ENCODE assay signal across 16 mouse cellular contexts in genomic region chr9:96127972-96128371, GRCm38 (mm10). TPM values are rescaled to one million over a fixed set of nuclear protein-coding genes. Genes with fewer than 3 reads are reported as not detected.
A peak's percentile ranks its signal among the peaks of the same experiment; 100 is the strongest.
DNase-seq lines count a peak whose midpoint lies in the region; ATAC-seq and TF ChIP-seq lines count a peak whose summit lies in the region.
"Had no signal": no experiment of that assay in that cellular context is flagged by ENCODE, and none has a peak within 500 bp of the region (broad histone marks: within the 10 kb centered on the region; RNA-seq: fewer than 3 reads in every experiment).

No protein-coding gene starts in this region.

- H3K4me3 ChIP-seq in intestine, postnatal 0 days (ENCODE audit: low read depth, low read length): no peak overlapping the region
- H3K4me3 ChIP-seq in intestine, embryonic 15.5 days (replicated peaks): no peak overlapping the region
- no peak overlapping the region for H3K4me3 ChIP-seq in midbrain, postnatal 0 days (ENCODE audit: low read depth, low read length)
- H3K4me3 ChIP-seq in midbrain, embryonic 10.5 days: no peak overlapping the region
- H3K4me3 ChIP-seq: embryonic facial prominence, embryonic 10.5 days; heart, embryonic 15.5 days; liver, embryonic 15.5 days; stomach, embryonic 15.5 days had no signal

- no peaks in the 10 kb centered on the region for H3K9me3 ChIP-seq in intestine, postnatal 0 days (ENCODE audit: control insufficient read depth)
- no peaks in the 10 kb centered on the region for H3K9me3 ChIP-seq in intestine, embryonic 15.5 days
- H3K9me3 ChIP-seq in midbrain, postnatal 0 days (ENCODE audit: low read length): no peaks in the 10 kb centered on the region
- H3K9me3 ChIP-seq in midbrain, embryonic 10.5 days (replicated peaks): no peaks in the 10 kb centered on the region
- H3K9me3 ChIP-seq: embryonic facial prominence, embryonic 10.5 days; heart, embryonic 15.5 days; liver, embryonic 15.5 days; stomach, embryonic 15.5 days had no signal

- H3K27me3 ChIP-seq in intestine, postnatal 0 days (replicated peaks; ENCODE audit: control insufficient read depth, insufficient read depth, low read length): no peaks in the 10 kb centered on the region
- no peaks in the 10 kb centered on the region for H3K27me3 ChIP-seq in intestine, embryonic 15.5 days (replicated peaks)
- no peaks in the 10 kb centered on the region for H3K27me3 ChIP-seq in midbrain, postnatal 0 days (ENCODE audit: insufficient read depth, low read length)
- no peaks in the 10 kb centered on the region for H3K27me3 ChIP-seq in midbrain, embryonic 10.5 days (ENCODE audit: low read depth, poor library complexity, severe bottlenecking)
- H3K27me3 ChIP-seq: heart, embryonic 15.5 days; liver, embryonic 15.5 days; stomach, embryonic 15.5 days had no signal

- no peaks in the 10 kb centered on the region for H3K4me1 ChIP-seq in intestine, postnatal 0 days (replicated peaks; ENCODE audit: control insufficient read depth, insufficient read depth, low read length)
- no peaks in the 10 kb centered on the region for H3K4me1 ChIP-seq in intestine, embryonic 15.5 days (replicated peaks)
- H3K4me1 ChIP-seq in midbrain, postnatal 0 days (ENCODE audit: insufficient read depth, low read length): no peaks in the 10 kb centered on the region
- no peaks in the 10 kb centered on the region for H3K4me1 ChIP-seq in midbrain, embryonic 10.5 days
- H3K4me1 ChIP-seq: embryonic facial prominence, embryonic 10.5 days; heart, embryonic 15.5 days; liver, embryonic 15.5 days; stomach, embryonic 15.5 days had no signal

- peak; percentile 9 for DNase-seq in midbrain, postnatal 0 days (ENCODE audit: low spot score)
- DNase-seq in midbrain, embryonic 10.5 days (ENCODE audit: low spot score): no peak
- peak; percentile 7 for DNase-seq in brain, embryonic 14.5 days (ENCODE audit: low read depth)
- DNase-seq in cerebellum, adult 8-10 months: no peak
- no peak for DNase-seq in left cerebral cortex, postnatal 10 days (ENCODE audit: extremely low spot score in 1 of 2, low spot score in 2 of 2)
- DNase-seq: adrenal gland, postnatal 25 days; cerebellum, adult 11 months; right cerebral cortex, postnatal 4 days; thymus, postnatal 36 days had no signal

- 59% methylated on average over 5 of the region's 5 CpGs for WGBS in intestine, postnatal 0 days
- 68% methylated on average over 5 of the region's 5 CpGs for WGBS in intestine, embryonic 15.5 days
- 55% methylated on average over 5 of the region's 5 CpGs for whole genome bisulfite sequencing in midbrain, postnatal 0 days
- WGBS in midbrain, embryonic 10.5 days: 62% methylated on average over 5 of the region's 5 CpGs

- no peak overlapping the region for H3K4me2 ChIP-seq in intestine, postnatal 0 days (replicated peaks; ENCODE audit: low read depth)
- H3K4me2 ChIP-seq in intestine, embryonic 15.5 days (replicated peaks): no peak overlapping the region
- H3K4me2 ChIP-seq in midbrain, postnatal 0 days (ENCODE audit: low read depth, low read length, poor library complexity, severe bottlenecking): no peak overlapping the region
- H3K4me2 ChIP-seq: heart, embryonic 15.5 days; hindbrain, embryonic 14.5 days; liver, embryonic 15.5 days; stomach, embryonic 15.5 days had no signal

- TF ChIP-seq CTCF in intestine, postnatal 0 days (IDR thresholded peaks at IDR 0.05; ENCODE audit: low read depth): peak; percentile 48
- TF ChIP-seq CTCF in midbrain, postnatal 0 days (IDR thresholded peaks at IDR 0.05): no peak
- peak; percentile 12; the same call in 1 of the 2 replicates for TF ChIP-seq CTCF in brain, embryonic 14.5 days (IDR thresholded peaks at IDR 0.05; ENCODE audit: borderline replicate concordance, extremely low read depth, insufficient read depth, insufficient read length)

- H3K9ac ChIP-seq in intestine, postnatal 0 days (ENCODE audit: low read depth, low read length): no peak overlapping the region
- H3K9ac ChIP-seq in intestine, embryonic 15.5 days: no peak overlapping the region
- H3K9ac ChIP-seq in midbrain, postnatal 0 days (replicated peaks; ENCODE audit: low read length, poor library complexity, severe bottlenecking): no peak overlapping the region
- H3K9ac ChIP-seq: heart, embryonic 15.5 days; hindbrain, embryonic 14.5 days; liver, embryonic 15.5 days; stomach, embryonic 15.5 days had no signal

- intact Hi-C loops in left cerebral cortex, postnatal 10 days (cut with DNase I): no loop called here

- TF ChIP-seq POLR2A in brain, embryonic 14.5 days (IDR thresholded peaks at IDR 0.05; ENCODE audit: borderline replicate concordance, extremely low read depth, insufficient read depth, insufficient read length, poor library complexity, severe bottlenecking): no peak

- no peaks in the 10 kb centered on the region for H3K36me3 ChIP-seq in intestine, postnatal 0 days (ENCODE audit: control insufficient read depth, insufficient read depth)
- H3K36me3 ChIP-seq in intestine, embryonic 15.5 days: no peaks in the 10 kb centered on the region
- no peaks in the 10 kb centered on the region for H3K36me3 ChIP-seq in midbrain, postnatal 0 days (ENCODE audit: insufficient read depth, low read length)
- H3K36me3 ChIP-seq in midbrain, embryonic 10.5 days: no peaks in the 10 kb centered on the region
- H3K36me3 ChIP-seq: embryonic facial prominence, embryonic 10.5 days; heart, embryonic 15.5 days; liver, embryonic 15.5 days; stomach, embryonic 15.5 days had no signal

- ATAC-seq in intestine, postnatal 0 days: no peak
- ATAC-seq in intestine, embryonic 15.5 days: no peak
- no peak for ATAC-seq in midbrain, postnatal 0 days (ENCODE audit: low FRiP score)

- no peak overlapping the region for H3K27ac ChIP-seq in intestine, postnatal 0 days (ENCODE audit: low read depth, low read length)
- no peak overlapping the region for H3K27ac ChIP-seq in intestine, embryonic 15.5 days
- no peak overlapping the region for H3K27ac ChIP-seq in midbrain, postnatal 0 days (ENCODE audit: low read depth, low read length)
- H3K27ac ChIP-seq in midbrain, embryonic 10.5 days (replicated peaks): no peak overlapping the region
- H3K27ac ChIP-seq: embryonic facial prominence, embryonic 10.5 days; heart, embryonic 15.5 days; hindbrain, embryonic 14.5 days; liver, embryonic 15.5 days; stomach, embryonic 15.5 days had no signal

RNA-seq across cellular contexts. Expression of gene Gk5, which starts 8.8 kb away (rescaled TPM):
- 2.9 and 3.0 TPM in 2 replicates for polyA plus RNA-seq in intestine, postnatal 0 days (2015; fragmentation: Nextera tagmentation; extraction: Ambion mirVana)
- polyA plus RNA-seq in intestine, embryonic 15.5 days (2015; fragmentation: Nextera tagmentation; extraction: Ambion mirVana): 4.4 and 4.9 TPM in 2 replicates
- 6.3 and 7.4 TPM in 2 replicates for total RNA-seq in midbrain, postnatal 0 days (2014; rRNA removed)
- 1.9 and 2.2 TPM in 2 replicates for polyA plus RNA-seq in midbrain, postnatal 0 days (2015; fragmentation: Nextera tagmentation; extraction: Ambion mirVana)
- 2.9 and 3.1 TPM in 2 replicates for polyA plus RNA-seq in midbrain, embryonic 10.5 days (2016; fragmentation: Nextera tagmentation; extraction: Ambion mirVana)
- polyA plus RNA-seq in brain, embryonic 14.5 days (2012; rRNA removed): 3.2 and 3.4 TPM in 2 replicates
- 1 to 10 TPM; 6.0 to 6.5 TPM for total RNA-seq in left cerebral cortex, postnatal 10 days (2021)

Comparison
In these comparisons a context has a peak if more than half of its experiments do, and no peak if none do; other contexts are left out.
1. DNase-seq: peak in midbrain, postnatal 0 days (single experiment) and brain, embryonic 14.5 days (single experiment); none in midbrain, embryonic 10.5 days (single experiment), cerebellum, adult 8-10 months (single experiment) and left cerebral cortex, postnatal 10 days (0 of 2).